Mouse (Mus musculus): Measurements from ENCODE around the gene Ttc30b.
"Not testable (repeated sequence)": the region's sequence is repeated elsewhere in the genome, so short reads cannot be mapped to it uniquely, and the experiment has no call there.

Gene Ttc30b

GRCm38 (mm10) chr2:75953320-75953719, 14.9 kb upstream of the Ttc30b start:
- no peak for DNase-seq (ENCODE audit: low read depth, low spot score)

- DNase-seq (ENCODE audit: low read depth, low spot score) = no peak
Observed at GRCm38 (mm10) chr2:75950685-75951084, 12.3 kb upstream of the Ttc30b start.

GRCm38 (mm10) chr2:75937520-75938116, 767 bp downstream of the Ttc30b start:
- DNase-seq (ENCODE audit: low read depth, low spot score) = not testable (repeated sequence)

GRCm38 (mm10) chr2:75936685-75937084, 1.7 kb downstream of the Ttc30b start:
- DNase-seq (ENCODE audit: low read depth, low spot score) = not testable (repeated sequence)

- no peak for DNase-seq (ENCODE audit: low read depth, low spot score)
Observed at GRCm38 (mm10) chr2:75933541-75933940, 4.8 kb downstream of the Ttc30b start.

- DNase-seq (ENCODE audit: low read depth, low spot score) = no peak
Observed at GRCm38 (mm10) chr2:75930941-75931340, 7.4 kb downstream of the Ttc30b start.

GRCm38 (mm10) chr2:75929786-75930444, 8.5 kb downstream of the Ttc30b start:
- DNase-seq (ENCODE audit: low read depth, low spot score) = no peak

- DNase-seq (ENCODE audit: low read depth, low spot score) = no peak
Observed at GRCm38 (mm10) chr2:75929141-75929540, 9.2 kb downstream of the Ttc30b start.

- no peak for DNase-seq (ENCODE audit: low read depth, low spot score)
Observed at GRCm38 (mm10) chr2:75928011-75928410, 10.4 kb downstream of the Ttc30b start.

GRCm38 (mm10) chr2:75926061-75926460, 12.3 kb downstream of the Ttc30b start:
- no peak for DNase-seq (ENCODE audit: low read depth, low spot score)

GRCm38 (mm10) chr2:75923807-75924340, 14.5 kb downstream of the Ttc30b start:
- DNase-seq (ENCODE audit: low read depth, low spot score) = no peak

GRCm38 (mm10) chr2:75915040-75915439, 23.3 kb downstream of the Ttc30b start:
- DNase-seq (ENCODE audit: low read depth, low spot score) = no peak

GRCm38 (mm10) chr2:75907142-75907541, 31.2 kb downstream of the Ttc30b start:
- no peak for DNase-seq (ENCODE audit: low read depth, low spot score)

GRCm38 (mm10) chr2:75901869-75902268, 36.5 kb downstream of the Ttc30b start:
- DNase-seq (ENCODE audit: low read depth, low spot score) = no peak

- DNase-seq (ENCODE audit: low read depth, low spot score) = no peak
Observed at GRCm38 (mm10) chr2:75900281-75900680, 38.1 kb downstream of the Ttc30b start.

GRCm38 (mm10) chr2:75895711-75896110, 42.7 kb downstream of the Ttc30b start:
- DNase-seq (ENCODE audit: low read depth, low spot score) = no peak

GRCm38 (mm10) chr2:75891981-75892380, 46.4 kb downstream of the Ttc30b start:
- DNase-seq (ENCODE audit: low read depth, low spot score) = no peak
